ENCODE assay signal across 11 mouse cellular contexts in the genomic region with DNA sequence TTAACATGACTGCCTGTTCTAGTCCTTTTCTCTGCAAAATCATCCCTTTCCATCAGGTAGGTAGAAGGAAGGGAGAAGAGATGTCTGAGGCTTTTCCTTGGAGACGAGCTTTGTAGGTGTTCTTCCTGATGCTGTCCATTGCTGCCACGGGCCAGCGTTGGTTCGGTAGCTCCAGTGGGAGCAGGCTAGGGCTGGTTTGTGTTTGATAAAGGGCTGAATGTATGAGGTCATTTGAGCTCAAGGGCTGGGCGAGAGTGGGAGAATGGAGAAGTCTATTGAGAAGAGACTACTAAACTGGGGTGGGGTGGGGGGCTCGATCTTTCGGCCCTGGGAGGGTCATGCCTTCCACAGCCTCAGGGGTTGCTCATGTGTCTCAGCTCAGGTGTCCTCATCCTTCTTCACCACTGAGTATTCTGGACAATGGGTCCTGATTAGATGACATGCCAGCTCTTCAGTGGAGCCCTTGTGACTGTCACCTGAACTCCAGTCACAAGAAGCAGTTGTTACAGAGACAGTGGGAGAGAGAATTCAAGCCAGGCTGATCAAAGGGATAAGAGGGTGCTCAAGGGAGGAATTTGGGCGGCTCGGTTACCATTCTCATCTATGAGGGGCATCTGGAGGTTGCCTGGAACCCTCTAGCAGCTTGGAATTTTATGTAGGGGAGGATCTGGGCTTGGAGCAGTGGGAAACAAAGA. TPM values are rescaled to one million over a fixed set of nuclear protein-coding genes. Genes with fewer than 3 reads are reported as not detected.
A peak's percentile ranks its signal among the peaks of the same experiment; 100 is the strongest.
DNase-seq lines count a peak whose midpoint lies in the region; ATAC-seq lines count a peak whose summit lies in the region.
"Had no signal": no experiment of that assay in that cellular context is flagged by ENCODE, and none has a peak within 500 bp of the region (broad histone marks: within the 10 kb centered on the region; RNA-seq: fewer than 3 reads in every experiment).

No protein-coding gene starts in this region.

- no peak overlapping the region for H3K4me2 ChIP-seq in forebrain, embryonic 12.5 days
- peak overlapping the region; percentile 88 for H3K4me2 ChIP-seq in kidney, embryonic 16.5 days (replicated peaks; ENCODE audit: low read depth, low read length)
- H3K4me2 ChIP-seq in limb, embryonic 13.5 days (replicated peaks) = peak overlapping the region; percentile 81

- no peaks in the 10 kb centered on the region for H3K9me3 ChIP-seq in forebrain, embryonic 10.5 days
- H3K9me3 ChIP-seq in forebrain, embryonic 12.5 days = no peaks in the 10 kb centered on the region
- no peaks in the 10 kb centered on the region for H3K9me3 ChIP-seq in kidney, embryonic 16.5 days (ENCODE audit: low read length)
- H3K9me3 ChIP-seq in limb, embryonic 13.5 days = no peaks in the 10 kb centered on the region

- peaks cover 50% of the 10 kb centered on the region for H3K27me3 ChIP-seq in forebrain, embryonic 10.5 days (ENCODE audit: poor library complexity, severe bottlenecking)
- H3K27me3 ChIP-seq in forebrain, embryonic 12.5 days = peaks cover 46% of the 10 kb centered on the region
- H3K27me3 ChIP-seq in kidney, embryonic 16.5 days (ENCODE audit: insufficient read depth, low read length) = no peaks in the 10 kb centered on the region
- peaks cover 19% of the 10 kb centered on the region for H3K27me3 ChIP-seq in limb, embryonic 13.5 days

- WGBS in forebrain, embryonic 10.5 days = 76% methylated on average over 9 of the region's 9 CpGs
- WGBS in forebrain, embryonic 12.5 days = 78% methylated on average over 9 of the region's 9 CpGs
- WGBS in kidney, embryonic 16.5 days = 68% methylated on average over 9 of the region's 9 CpGs
- 68% methylated on average over 9 of the region's 9 CpGs for WGBS in limb, embryonic 13.5 days

- H3K4me1 ChIP-seq in forebrain, embryonic 10.5 days = peaks cover 30% of the 10 kb centered on the region
- H3K4me1 ChIP-seq in forebrain, embryonic 12.5 days = peaks cover 19% of the 10 kb centered on the region
- H3K4me1 ChIP-seq in kidney, embryonic 16.5 days (ENCODE audit: insufficient read depth, low read length) = peaks cover 23% of the 10 kb centered on the region
- H3K4me1 ChIP-seq in limb, embryonic 13.5 days = peaks cover 19% of the 10 kb centered on the region

- ATAC-seq in forebrain, embryonic 12.5 days (ENCODE audit: low FRiP score) = no peak
- no peak for ATAC-seq in kidney, embryonic 16.5 days (ENCODE audit: low FRiP score, low TSS enrichment)
- ATAC-seq in limb, embryonic 13.5 days (ENCODE audit: low FRiP score, low read depth) = no peak
- ATAC-seq in erythroid progenitor cell, adult 5-6 weeks (replicated peaks; ENCODE audit: low FRiP score, poor library complexity, severe bottlenecking) = no peak

- DNase-seq in forebrain, embryonic 10.5 days (ENCODE audit: extremely low spot score, low spot score) = no peak
- DNase-seq in kidney, postnatal 14 days = no peak
- peak; percentile 31 for DNase-seq in ES-CJ7 (ENCODE audit: low read depth, low spot score)
- no peak for DNase-seq in layer of hippocampus, postnatal 14 days (ENCODE audit: low spot score in 2 of 2)
- DNase-seq: cerebellum, adult 9-11 months; gastrocnemius, postnatal 25 days had no signal

- H3K27ac ChIP-seq in forebrain, embryonic 10.5 days = no peak overlapping the region
- no peak overlapping the region for H3K27ac ChIP-seq in forebrain, embryonic 12.5 days
- H3K27ac ChIP-seq in kidney, embryonic 16.5 days (ENCODE audit: low read length) = no peak overlapping the region
- H3K27ac ChIP-seq in limb, embryonic 13.5 days = no peak overlapping the region

- peak overlapping the region; percentile 52; the same call in 1 of the 2 replicates for H3K4me3 ChIP-seq in forebrain, embryonic 10.5 days
- H3K4me3 ChIP-seq in forebrain, embryonic 12.5 days (replicated peaks) = no peak overlapping the region
- peak overlapping the region; percentile 57; the same call in 1 of the 2 replicates for H3K4me3 ChIP-seq in kidney, embryonic 16.5 days (ENCODE audit: low read length)
- no peak overlapping the region for H3K4me3 ChIP-seq in limb, embryonic 13.5 days

- no peaks in the 10 kb centered on the region for H3K36me3 ChIP-seq in forebrain, embryonic 10.5 days (replicated peaks)
- H3K36me3 ChIP-seq in forebrain, embryonic 12.5 days (replicated peaks) = no peaks in the 10 kb centered on the region
- H3K36me3 ChIP-seq in kidney, embryonic 16.5 days (ENCODE audit: insufficient read depth, low read length) = 0 out of 2 replicates have a peak, but pooled peaks cover 6% of the 10 kb centered on the region
- H3K36me3 ChIP-seq in limb, embryonic 13.5 days = no peaks in the 10 kb centered on the region

- no peak overlapping the region for H3K9ac ChIP-seq in forebrain, embryonic 12.5 days
- H3K9ac ChIP-seq in kidney, embryonic 16.5 days (replicated peaks; ENCODE audit: low read length) = peak overlapping the region; percentile 70; the same call in 1 of the 2 replicates
- no peak overlapping the region for H3K9ac ChIP-seq in limb, embryonic 13.5 days

RNA-seq across cellular contexts. Expression of a gene that starts 1.1 kb away (rescaled TPM):
- polyA plus RNA-seq in forebrain, embryonic 10.5 days (2016; fragmentation: Nextera tagmentation; extraction: Ambion mirVana) = 4.4 and 7.9 TPM in 2 replicates
- polyA plus RNA-seq in forebrain, embryonic 12.5 days (2016; fragmentation: Nextera tagmentation; extraction: Ambion mirVana) = 5.1 and 7.0 TPM in 2 replicates
- 116 and 122 TPM in 2 replicates for polyA plus RNA-seq in kidney, embryonic 16.5 days (2015; fragmentation: Nextera tagmentation; extraction: Ambion mirVana)
- polyA plus RNA-seq in limb, embryonic 13.5 days (2015; fragmentation: Nextera tagmentation; extraction: Ambion mirVana) = 14.2 and 15.0 TPM in 2 replicates
- total RNA-seq in erythroid progenitor cell, adult 5-6 weeks (2015; ENCODE audit: low replicate concordance) = 27.7 and 33.9 TPM in 2 replicates
- 18.2 and 22.8 TPM in 2 replicates for total RNA-seq in erythroid progenitor cell, adult 5-6 weeks (2017; ENCODE audit: low replicate concordance)
- total RNA-seq in layer of hippocampus, postnatal 14 days (2021) = 10 to 100 TPM; 91.9 to 92.5 TPM

RNA-seq across cellular contexts. Expression of a gene that starts 1.1 kb away (rescaled TPM):
- polyA plus RNA-seq in forebrain, embryonic 10.5 days (2016; fragmentation: Nextera tagmentation; extraction: Ambion mirVana) = 7.8 and 8.2 TPM in 2 replicates
- 8.1 and 8.6 TPM in 2 replicates for polyA plus RNA-seq in forebrain, embryonic 12.5 days (2016; fragmentation: Nextera tagmentation; extraction: Ambion mirVana)
- polyA plus RNA-seq in kidney, embryonic 16.5 days (2015; fragmentation: Nextera tagmentation; extraction: Ambion mirVana) = 43.4 and 45.8 TPM in 2 replicates
- polyA plus RNA-seq in limb, embryonic 13.5 days (2015; fragmentation: Nextera tagmentation; extraction: Ambion mirVana) = 26.7 and 30.8 TPM in 2 replicates
- 8.8 and 10.8 TPM in 2 replicates for total RNA-seq in erythroid progenitor cell, adult 5-6 weeks (2015; ENCODE audit: low replicate concordance)
- total RNA-seq in erythroid progenitor cell, adult 5-6 weeks (2017; ENCODE audit: low replicate concordance) = 6.7 and 9.5 TPM in 2 replicates
- total RNA-seq in layer of hippocampus, postnatal 14 days (2021) = 10 to 100 TPM; 27.1 to 29.7 TPM

RNA-seq across cellular contexts. Expression of a gene that starts 3.8 kb away (rescaled TPM):
- 176 and 192 TPM in 2 replicates for polyA plus RNA-seq in forebrain, embryonic 10.5 days (2016; fragmentation: Nextera tagmentation; extraction: Ambion mirVana)
- polyA plus RNA-seq in forebrain, embryonic 12.5 days (2016; fragmentation: Nextera tagmentation; extraction: Ambion mirVana) = 228 and 238 TPM in 2 replicates
- polyA plus RNA-seq in kidney, embryonic 16.5 days (2015; fragmentation: Nextera tagmentation; extraction: Ambion mirVana) = 135 and 144 TPM in 2 replicates
- polyA plus RNA-seq in limb, embryonic 13.5 days (2015; fragmentation: Nextera tagmentation; extraction: Ambion mirVana) = 186 and 187 TPM in 2 replicates
- 78.9 and 101 TPM in 2 replicates for total RNA-seq in erythroid progenitor cell, adult 5-6 weeks (2015; ENCODE audit: low replicate concordance)
- 47.3 and 66.6 TPM in 2 replicates for total RNA-seq in erythroid progenitor cell, adult 5-6 weeks (2017; ENCODE audit: low replicate concordance)
- 100 to 1,000 TPM; 164 to 166 TPM for total RNA-seq in layer of hippocampus, postnatal 14 days (2021)

RNA-seq across cellular contexts. Expression of a gene that starts 13.6 kb away (rescaled TPM):
- not detected in 2 replicates for polyA plus RNA-seq in forebrain, embryonic 10.5 days (2016; fragmentation: Nextera tagmentation; extraction: Ambion mirVana)
- 0.19 and 0.24 TPM in 2 replicates for polyA plus RNA-seq in forebrain, embryonic 12.5 days (2016; fragmentation: Nextera tagmentation; extraction: Ambion mirVana)
- polyA plus RNA-seq in kidney, embryonic 16.5 days (2015; fragmentation: Nextera tagmentation; extraction: Ambion mirVana) = 7.5 and 7.9 TPM in 2 replicates
- 9.4 and 9.9 TPM in 2 replicates for polyA plus RNA-seq in limb, embryonic 13.5 days (2015; fragmentation: Nextera tagmentation; extraction: Ambion mirVana)
- not detected in 2 replicates for total RNA-seq in erythroid progenitor cell, adult 5-6 weeks (2015; ENCODE audit: low replicate concordance)
- total RNA-seq in erythroid progenitor cell, adult 5-6 weeks (2017; ENCODE audit: low replicate concordance) = not detected in 2 replicates
- under 1 TPM; 0.60 to 0.74 TPM for total RNA-seq in layer of hippocampus, postnatal 14 days (2021)
- polyA plus RNA-seq: forebrain, embryonic 11.5 days had no signal

RNA-seq across cellular contexts. Expression of a gene that starts 22.3 kb away (rescaled TPM):
- polyA plus RNA-seq in forebrain, embryonic 10.5 days (2016; fragmentation: Nextera tagmentation; extraction: Ambion mirVana) = 58.9 and 59.6 TPM in 2 replicates
- polyA plus RNA-seq in forebrain, embryonic 12.5 days (2016; fragmentation: Nextera tagmentation; extraction: Ambion mirVana) = 71.7 and 73.2 TPM in 2 replicates
- 73.9 and 80.1 TPM in 2 replicates for polyA plus RNA-seq in kidney, embryonic 16.5 days (2015; fragmentation: Nextera tagmentation; extraction: Ambion mirVana)
- polyA plus RNA-seq in limb, embryonic 13.5 days (2015; fragmentation: Nextera tagmentation; extraction: Ambion mirVana) = 83.1 and 85.4 TPM in 2 replicates
- 11.3 and 17.7 TPM in 2 replicates for total RNA-seq in erythroid progenitor cell, adult 5-6 weeks (2015; ENCODE audit: low replicate concordance)
- total RNA-seq in erythroid progenitor cell, adult 5-6 weeks (2017; ENCODE audit: low replicate concordance) = 13.1 and 16.4 TPM in 2 replicates
- total RNA-seq in layer of hippocampus, postnatal 14 days (2021) = 10 to 100 TPM; 47.0 to 51.7 TPM

Comparison
In these comparisons a context has a peak if more than half of its experiments do, and no peak if none do; other contexts are left out.
1. H3K4me3 ChIP-seq: peak in forebrain, embryonic 10.5 days (single experiment) and kidney, embryonic 16.5 days (single experiment); none in forebrain, embryonic 12.5 days (single experiment) and limb, embryonic 13.5 days (single experiment).